Mouse (Mus musculus) spleen, adult 12 weeks (tissue): ENCODE measurements around the gene Olfr361.
"Not testable (repeated sequence)": the region's sequence is repeated elsewhere in the genome, so short reads cannot be mapped to it uniquely, and the experiment has no call there.

ENCODE experiments used
- DNase-seq: peaks from one replicate; pipeline ENCODE4 v3.0.0; 2022; ENCODE audit warnings: low spot score

Gene Olfr361

GRCm38 (mm10) chr2:37089190-37089589, at the start of gene Olfr361:
Gene Olfr361, minus strand, starts transcription at chr2:37089290.
- not testable (repeated sequence) for DNase-seq

- DNase-seq = no peak
Observed at GRCm38 (mm10) chr2:37117810-37118209, 28.7 kb upstream of the Olfr361 start, which contains the start of gene Olfr362. Gene Olfr362, minus strand, starts transcription at chr2:37117910.

- no peak for DNase-seq
Observed at GRCm38 (mm10) chr2:37065446-37065845, 23.6 kb downstream of the Olfr361 start, which contains the start of gene Olfr360. Gene Olfr360, plus strand, starts transcription at chr2:37065746.
